Mouse (Mus musculus) heart, embryonic 12.5 days (tissue): Measurements from ENCODE around the gene Trub2. TPM values are rescaled to one million over a fixed set of nuclear protein-coding genes. Genes with fewer than 3 reads are reported as not detected.

ENCODE experiments used
- ATAC-seq: fragments of 200-750 bp; cut with Nextera tagmentation; 2 replicates; pipeline ENCODE4 v1.8.0; 2017; ENCODE audit warnings: moderate TSS enrichment, moderate library complexity; ENCODE audit not compliant: insufficient number of reproducible peaks, low FRiP score
- H3K27ac ChIP-seq: fragments of 300-500 bp; sonication (generic); 2 replicates; pipeline ENCODE4 v1.5.1; 2016; ENCODE audit warnings: mild to moderate bottlenecking, moderate library complexity; ENCODE audit not compliant: poor library complexity, severe bottlenecking
- H3K27me3 ChIP-seq: fragments of 300-500 bp; sonication (generic); replicated peaks from 2 replicates; pipeline ENCODE4 v1.6.1; 2016; ENCODE audit warnings: mild to moderate bottlenecking, moderate library complexity
- H3K36me3 ChIP-seq: fragments of 300-500 bp; sonication (generic); 2 replicates; pipeline ENCODE4 v1.6.1; 2016; ENCODE audit warnings: mild to moderate bottlenecking, moderate library complexity
- H3K4me1 ChIP-seq: fragments of 300-500 bp; sonication (generic); replicated peaks from 2 replicates; pipeline ENCODE4 v1.6.1; 2016; ENCODE audit warnings: mild to moderate bottlenecking
- H3K4me2 ChIP-seq: fragments of 300-500 bp; sonication (generic); 2 replicates; pipeline ENCODE4 v1.6.1; 2016; ENCODE audit warnings: mild to moderate bottlenecking, moderate library complexity
- H3K4me3 ChIP-seq: fragments of 300-500 bp; sonication (generic); 2 replicates; pipeline ENCODE4 v1.5.1; 2016; ENCODE audit warnings: mild to moderate bottlenecking
- H3K9ac ChIP-seq: fragments of 300-500 bp; sonication (generic); 2 replicates; pipeline ENCODE4 v1.6.1; 2016; ENCODE audit warnings: mild to moderate bottlenecking, moderate library complexity
- H3K9me3 ChIP-seq: fragments of 300-500 bp; sonication (generic); replicated peaks from 2 replicates; pipeline ENCODE4 v1.6.1; 2016; ENCODE audit warnings: mild to moderate bottlenecking, moderate library complexity
- WGBS: fragments of 180-500 bp; shearing (Covaris S2); methylation state at CpG from one replicate; pipeline ENCODE4 v1.1.7; 2016; 5-methylcytosine and 5-hydroxymethylcytosine counted together
- polyA plus RNA-seq: library from polyadenylated mRNA; unstranded; fragments of >200 nt; fragmentation: Nextera tagmentation; extraction: Ambion mirVana; gene quantifications from 2 replicates; pipeline ENCODE4 v1.2.1, GENCODE M21; 2016

The Trub2 gene
- polyA plus RNA-seq, 1 experiment from 2014 or later: 26.6 TPM

GRCm38 (mm10) chr2:29724664-29725365 lies 63.5 kb downstream of the Trub2 start:
- H3K27me3 ChIP-seq: no peaks in the 10 kb centered on the region
- H3K4me2 ChIP-seq: no peak overlapping the region
- H3K36me3 ChIP-seq: peaks cover 77% of the 10 kb centered on the region
- no peak for ATAC-seq
- no peaks in the 10 kb centered on the region for H3K9me3 ChIP-seq
- H3K27ac ChIP-seq: no peak overlapping the region
- 68% methylated on average over 5 of the region's 5 CpGs for WGBS
- H3K9ac ChIP-seq: no peak overlapping the region
- H3K4me1 ChIP-seq: peaks cover 13% of the 10 kb centered on the region
- H3K4me3 ChIP-seq: no peak overlapping the region

GRCm38 (mm10) chr2:29723132-29723531 lies 65.2 kb downstream of the Trub2 start:
- H3K4me2 ChIP-seq: no peak overlapping the region
- no peak overlapping the region for H3K27ac ChIP-seq
- peaks cover 18% of the 10 kb centered on the region for H3K4me1 ChIP-seq
- no peak overlapping the region for H3K4me3 ChIP-seq
- H3K36me3 ChIP-seq: peaks cover 79% of the 10 kb centered on the region
- no peak for ATAC-seq
- no peak overlapping the region for H3K9ac ChIP-seq
- no peaks in the 10 kb centered on the region for H3K27me3 ChIP-seq
- WGBS: 77% methylated on average over 3 of the region's 3 CpGs
- no peaks in the 10 kb centered on the region for H3K9me3 ChIP-seq

GRCm38 (mm10) chr2:29718581-29718980 lies 69.7 kb downstream of the Trub2 start:
- H3K36me3 ChIP-seq: peaks cover 49% of the 10 kb centered on the region
- ATAC-seq: no peak
- H3K27ac ChIP-seq: no peak overlapping the region
- no peaks in the 10 kb centered on the region for H3K27me3 ChIP-seq
- no peak overlapping the region for H3K9ac ChIP-seq
- no peaks in the 10 kb centered on the region for H3K9me3 ChIP-seq
- WGBS: 70% methylated on average over 5 of the region's 5 CpGs
- H3K4me2 ChIP-seq: no peak overlapping the region
- no peak overlapping the region for H3K4me3 ChIP-seq
- peaks cover 56% of the 10 kb centered on the region for H3K4me1 ChIP-seq

- peaks cover 64% of the 10 kb centered on the region for H3K4me1 ChIP-seq
- no peaks in the 10 kb centered on the region for H3K27me3 ChIP-seq
- peaks cover 37% of the 10 kb centered on the region for H3K36me3 ChIP-seq
- 6% methylated on average over 6 of the region's 6 CpGs for WGBS
- H3K9me3 ChIP-seq: no peaks in the 10 kb centered on the region
- H3K9ac ChIP-seq: no peak overlapping the region
- no peak overlapping the region for H3K4me3 ChIP-seq
- ATAC-seq: peak; percentile 87
- H3K27ac ChIP-seq: peak overlapping the region; percentile 92
- H3K4me2 ChIP-seq: peak overlapping the region; percentile 29
Observed at GRCm38 (mm10) chr2:29716691-29717090, 71.6 kb downstream of the Trub2 start.

- Histone ChIP-seq H3K4me2 (peak overlapping the region; percentile 29), H3K9ac (no peak overlapping the region; the same call in 1 of the 2 replicates), H3K9me3 (no peaks in the 10 kb centered on the region), H3K4me3 (no peak overlapping the region), H3K27ac (peak overlapping the region; percentile 92), H3K4me1 (peaks cover 70% of the 10 kb centered on the region), H3K27me3 (no peaks in the 10 kb centered on the region), H3K36me3 (peaks cover 38% of the 10 kb centered on the region)
- ATAC-seq: peak; percentile 17; the same call in 1 of the 2 replicates
- 13% methylated on average over 7 of the region's 7 CpGs for WGBS
Observed at GRCm38 (mm10) chr2:29716143-29716542, 72.2 kb downstream of the Trub2 start.

- H3K9ac ChIP-seq: no peak overlapping the region
- H3K9me3 ChIP-seq: no peaks in the 10 kb centered on the region
- no peak for ATAC-seq
- no peaks in the 10 kb centered on the region for H3K27me3 ChIP-seq
- H3K4me2 ChIP-seq: no peak overlapping the region
- peaks cover 66% of the 10 kb centered on the region for H3K4me1 ChIP-seq
- peaks cover 33% of the 10 kb centered on the region for H3K36me3 ChIP-seq
- peak overlapping the region; percentile 92 for H3K27ac ChIP-seq
- 66% methylated on average over 5 of the region's 5 CpGs for WGBS
- no peak overlapping the region for H3K4me3 ChIP-seq
Observed at GRCm38 (mm10) chr2:29714127-29714526, 74.2 kb downstream of the Trub2 start.

GRCm38 (mm10) chr2:29713501-29713900 lies 74.8 kb downstream of the Trub2 start:
- Histone ChIP-seq H3K9me3 (no peaks in the 10 kb centered on the region), H3K36me3 (peaks cover 34% of the 10 kb centered on the region), H3K4me3 (no peak overlapping the region), H3K4me1 (peaks cover 63% of the 10 kb centered on the region), H3K27me3 (no peaks in the 10 kb centered on the region), H3K27ac (no peak overlapping the region), H3K9ac (no peak overlapping the region), H3K4me2 (no peak overlapping the region)
- no peak for ATAC-seq
- 83% methylated on average over 2 of the region's 2 CpGs for WGBS

GRCm38 (mm10) chr2:29711877-29712276 lies 76.4 kb downstream of the Trub2 start:
- H3K4me1 ChIP-seq: peaks cover 54% of the 10 kb centered on the region
- H3K9me3 ChIP-seq: no peaks in the 10 kb centered on the region
- H3K4me3 ChIP-seq: no peak overlapping the region
- no peak overlapping the region for H3K27ac ChIP-seq
- no peak overlapping the region for H3K9ac ChIP-seq
- peaks cover 47% of the 10 kb centered on the region for H3K36me3 ChIP-seq
- no peaks in the 10 kb centered on the region for H3K27me3 ChIP-seq
- 69% methylated on average over 5 of the region's 5 CpGs for WGBS
- ATAC-seq: no peak
- H3K4me2 ChIP-seq: no peak overlapping the region

Other genes with a start within 250 kb of the Trub2 start
- gene Rapgef1, start 168.8 kb downstream of the Trub2 start, polyA plus RNA-seq: 13.2 and 14.5 TPM in 2 replicates
- gene Gm13420, start 36.8 kb downstream of the Trub2 start, polyA plus RNA-seq: not detected in 2 replicates
- gene Gm13547, start 29.2 kb downstream of the Trub2 start, polyA plus RNA-seq: 0.44 TPM in 1 of 2 replicates, not detected in the other
- gene Coq4, start 1.0 kb downstream of the Trub2 start, polyA plus RNA-seq: 21.8 and 23.8 TPM in 2 replicates
- 10.9 and 11.0 TPM in 2 replicates for gene Slc27a4, start 14.1 kb upstream of the Trub2 start, polyA plus RNA-seq
- gene Urm1, start 31.6 kb upstream of the Trub2 start, polyA plus RNA-seq: 15.6 and 15.7 TPM in 2 replicates
- gene Cercam, start 80.7 kb upstream of the Trub2 start, polyA plus RNA-seq: 24.7 and 26.9 TPM in 2 replicates
- 64.1 and 72.2 TPM in 2 replicates for gene Odf2, start 100.7 kb upstream of the Trub2 start, polyA plus RNA-seq
- 42.8 and 43.3 TPM in 2 replicates for gene Gle1, start 146.9 kb upstream of the Trub2 start, polyA plus RNA-seq
- 124 and 141 TPM in 2 replicates for gene Sptan1, start 177.1 kb upstream of the Trub2 start, polyA plus RNA-seq